Mouse (Mus musculus) granulocyte monocyte progenitor cell, adult 5-6 weeks (primary cell): Measurements from ENCODE around the gene Blmh. TPM values are rescaled to one million over a fixed set of nuclear protein-coding genes. Genes with fewer than 3 reads are reported as not detected.

Source experiments
- ATAC-seq: replicated peaks from 2 replicates; pipeline ENCODE4 v1.8.0; 2016; ENCODE audit warnings: mild to moderate bottlenecking, moderate TSS enrichment, inconsistent platforms; ENCODE audit not compliant: poor library complexity, severe bottlenecking
- total RNA-seq, 2 experiments: library from RNA; stranded (forward) in 1 of 2; stranded (reverse) in 1 of 2; fragments of 200-712, 200-1000 nt in 1 of 2; fragments of >200 nt in 1 of 2; fragmentation: Nextera tagmentation in 1 of 2; gene quantifications; 2 replicates each; pipeline ENCODE4 v1.2.3; 2014 to 2017

Gene Blmh
- total RNA-seq (2014; fragmentation: Nextera tagmentation) = 83.3 and 85.8 TPM in 2 replicates
- 226 and 238 TPM in 2 replicates for total RNA-seq (2017)

- no peak for ATAC-seq
These were observed at the start of gene Blmh for GRCm38 (mm10) chr11:76924759-76925236. Blmh (plus strand) TSS chr11:76924809.

GRCm38 (mm10) chr11:76879816-76880215 is 44.8 kb upstream of the Blmh start:
- peak; percentile 79 for ATAC-seq

- ATAC-seq = peak; percentile 66
These were observed 40.2 kb upstream of the Blmh start for GRCm38 (mm10) chr11:76884451-76884850.

- ATAC-seq = peak; percentile 63
These were observed 35.1 kb upstream of the Blmh start for GRCm38 (mm10) chr11:76889339-76890164.

- no peak for ATAC-seq
These were observed 33.4 kb upstream of the Blmh start for GRCm38 (mm10) chr11:76891171-76891570.

GRCm38 (mm10) chr11:76891738-76892349 is 32.8 kb upstream of the Blmh start:
- no peak for ATAC-seq

GRCm38 (mm10) chr11:76892972-76893371 is 31.6 kb upstream of the Blmh start:
- no peak for ATAC-seq

GRCm38 (mm10) chr11:76893570-76893969 is 31.0 kb upstream of the Blmh start:
- ATAC-seq = no peak

GRCm38 (mm10) chr11:76894240-76894639 is 30.4 kb upstream of the Blmh start:
- ATAC-seq = peak; percentile 57

- no peak for ATAC-seq
These were observed 28.2 kb upstream of the Blmh start for GRCm38 (mm10) chr11:76896360-76896759.

GRCm38 (mm10) chr11:76897126-76897525 is 27.5 kb upstream of the Blmh start:
- no peak for ATAC-seq

- ATAC-seq = 0 out of 2 replicates have a peak, but pooled peaks have one; percentile 7
These were observed 26.7 kb upstream of the Blmh start for GRCm38 (mm10) chr11:76897871-76898270.

GRCm38 (mm10) chr11:76898751-76899150 is 25.9 kb upstream of the Blmh start:
- ATAC-seq = no peak

GRCm38 (mm10) chr11:76899758-76900738 is 24.6 kb upstream of the Blmh start:
- peak; percentile 78 for ATAC-seq

- peak; percentile 41 for ATAC-seq
These were observed 22.8 kb upstream of the Blmh start, which contains the start of gene Tmigd1 for GRCm38 (mm10) chr11:76901579-76902361. Tmigd1 (plus strand) TSS chr11:76902159.

- no peak for ATAC-seq
These were observed 20.3 kb upstream of the Blmh start for GRCm38 (mm10) chr11:76904340-76904739.

- ATAC-seq = no peak
These were observed 16.0 kb upstream of the Blmh start for GRCm38 (mm10) chr11:76908651-76909050.

- no peak for ATAC-seq
These were observed 13.1 kb upstream of the Blmh start for GRCm38 (mm10) chr11:76911325-76912054.

GRCm38 (mm10) chr11:76912055-76912395 is 12.6 kb upstream of the Blmh start:
- ATAC-seq = no peak
